Mouse (Mus musculus) limb, embryonic 13.5 days (tissue): ENCODE data around the gene Prrt3. TPM values are rescaled to one million over a fixed set of nuclear protein-coding genes. Genes with fewer than 3 reads are reported as not detected.

ENCODE experiments used
- ATAC-seq: fragments of 200-750 bp; cut with Nextera tagmentation; 2 replicates; pipeline ENCODE4 v1.8.0; 2017; ENCODE audit warnings: low read depth, moderate number of reproducible peaks, moderate TSS enrichment; ENCODE audit not compliant: low FRiP score
- H3K27ac ChIP-seq: fragments of 300-500 bp; sonication (generic); 2 replicates; pipeline ENCODE4 v1.5.1; 2015; ENCODE audit warnings: inconsistent platforms, mild to moderate bottlenecking, moderate library complexity
- H3K27me3 ChIP-seq: fragments of 300-500 bp; sonication (generic); 2 replicates; pipeline ENCODE4 v1.6.1; 2015; ENCODE audit warnings: mild to moderate bottlenecking, inconsistent platforms
- H3K36me3 ChIP-seq: fragments of 300-500 bp; sonication (generic); 2 replicates; pipeline ENCODE4 v1.6.1; 2015; ENCODE audit warnings: inconsistent platforms, mild to moderate bottlenecking, moderate library complexity
- H3K4me1 ChIP-seq: fragments of 300-500 bp; sonication (generic); 2 replicates; pipeline ENCODE4 v1.6.1; 2015; ENCODE audit warnings: inconsistent platforms
- H3K4me2 ChIP-seq: fragments of 300-500 bp; sonication (generic); replicated peaks from 2 replicates; pipeline ENCODE4 v1.6.1; 2015; ENCODE audit warnings: inconsistent platforms, mild to moderate bottlenecking, moderate library complexity
- H3K4me3 ChIP-seq: fragments of 300-500 bp; sonication (generic); 2 replicates; pipeline ENCODE4 v1.5.1; 2015; ENCODE audit warnings: moderate library complexity, mild to moderate bottlenecking, inconsistent platforms
- H3K9ac ChIP-seq: fragments of 300-500 bp; sonication (generic); 2 replicates; pipeline ENCODE4 v1.6.1; 2015; ENCODE audit warnings: mild to moderate bottlenecking, inconsistent platforms
- H3K9me3 ChIP-seq: fragments of 300-500 bp; sonication (generic); 2 replicates; pipeline ENCODE4 v1.6.1; 2016; ENCODE audit warnings: inconsistent platforms
- WGBS: fragments of 180-500 bp; shearing (Covaris S2); methylation state at CpG from one replicate; pipeline ENCODE4 v1.1.7; 2015; 5-methylcytosine and 5-hydroxymethylcytosine counted together
- polyA plus RNA-seq: library from polyadenylated mRNA; unstranded; fragments of >200 nt; fragmentation: Nextera tagmentation; extraction: Ambion mirVana; gene quantifications from 2 replicates; pipeline ENCODE4 v1.2.1, GENCODE M21; 2015

The Prrt3 gene
- polyA plus RNA-seq, 1 experiment from 2014 or later = 0.94 TPM

DNA sequence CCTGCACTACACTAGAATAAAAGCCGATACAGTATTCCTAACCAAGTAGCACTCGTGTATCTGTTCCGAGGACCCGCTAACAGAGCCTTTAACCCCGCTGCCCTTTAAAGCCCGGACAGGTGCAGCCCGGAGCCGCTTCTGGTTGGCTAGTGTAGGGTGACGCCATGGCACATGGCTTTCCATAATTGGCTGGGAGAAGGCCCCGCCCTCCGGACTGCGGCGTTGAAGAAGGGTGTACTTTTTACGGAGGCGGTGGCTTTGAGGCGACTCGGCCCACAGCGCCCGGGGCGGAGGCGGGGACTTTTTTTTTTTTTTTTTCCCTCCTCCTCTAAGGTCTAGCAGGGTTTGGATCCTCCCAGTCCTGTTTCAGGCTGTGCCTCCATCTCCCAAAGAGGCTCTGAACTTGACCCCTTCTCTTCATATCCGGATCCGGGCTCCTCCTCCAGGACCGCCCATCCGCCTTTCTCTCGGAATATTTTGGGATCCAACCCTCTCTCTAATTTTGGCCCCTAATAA, 18.6 kb downstream of the Prrt3 start, which contains the start of gene Creld1:
Gene Creld1 (plus strand): TSS at position 198 of the 516 bp plus-strand sequence.
- H3K4me2 ChIP-seq = peak within 1 kb of the TSS; percentile 78
- peaks cover 24% of the 10 kb centered on the region for H3K4me1 ChIP-seq
- peaks cover 45% of the 10 kb centered on the region for H3K27me3 ChIP-seq
- no peaks in the 10 kb centered on the region; the same call in 1 of the 2 replicates for H3K36me3 ChIP-seq
- no peaks in the 10 kb centered on the region for H3K9me3 ChIP-seq
- ATAC-seq = peak; percentile 92
- WGBS = 0% methylated on average over 26 of the region's 26 CpGs
- H3K27ac ChIP-seq = no peak within 1 kb of the TSS
- H3K4me3 ChIP-seq = peak within 1 kb of the TSS; percentile 50
- peak within 1 kb of the TSS; percentile 61 for H3K9ac ChIP-seq

DNA sequence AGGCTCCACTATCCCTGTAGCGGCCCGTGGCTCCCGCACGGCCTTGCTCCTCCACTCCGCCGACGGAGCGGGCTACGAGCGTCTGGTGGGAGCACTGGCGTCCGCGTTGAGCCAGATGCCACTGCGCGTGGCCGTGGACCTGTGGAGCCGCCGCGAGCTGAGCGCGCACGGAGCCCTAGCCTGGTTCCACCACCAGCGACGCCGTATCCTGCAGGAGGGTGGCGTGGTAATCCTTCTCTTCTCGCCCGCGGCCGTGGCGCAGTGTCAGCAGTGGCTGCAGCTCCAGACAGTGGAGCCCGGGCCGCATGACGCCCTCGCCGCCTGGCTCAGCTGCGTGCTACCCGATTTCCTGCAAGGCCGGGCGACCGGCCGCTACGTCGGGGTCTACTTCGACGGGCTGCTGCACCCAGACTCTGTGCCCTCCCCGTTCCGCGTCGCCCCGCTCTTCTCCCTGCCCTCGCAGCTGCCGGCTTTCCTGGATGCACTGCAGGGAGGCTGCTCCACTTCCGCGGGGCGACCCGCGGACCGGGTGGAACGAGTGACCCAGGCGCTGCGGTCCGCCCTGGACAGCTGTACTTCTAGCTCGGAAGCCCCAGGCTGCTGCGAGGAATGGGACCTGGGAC, 19.1 kb downstream of the Prrt3 start:
- Histone ChIP-seq H3K4me3 (peak overlapping the region; percentile 50), H3K9ac (no peak overlapping the region), H3K27ac (no peak overlapping the region), H3K9me3 (no peaks in the 10 kb centered on the region), H3K27me3 (peaks cover 48% of the 10 kb centered on the region), H3K36me3 (no peaks in the 10 kb centered on the region), H3K4me2 (peak overlapping the region; percentile 78), H3K4me1 (peaks cover 22% of the 10 kb centered on the region)
- no peak; the same call in none of the 2 replicates for ATAC-seq
- WGBS = 3% methylated on average over 65 of the region's 65 CpGs

DNA sequence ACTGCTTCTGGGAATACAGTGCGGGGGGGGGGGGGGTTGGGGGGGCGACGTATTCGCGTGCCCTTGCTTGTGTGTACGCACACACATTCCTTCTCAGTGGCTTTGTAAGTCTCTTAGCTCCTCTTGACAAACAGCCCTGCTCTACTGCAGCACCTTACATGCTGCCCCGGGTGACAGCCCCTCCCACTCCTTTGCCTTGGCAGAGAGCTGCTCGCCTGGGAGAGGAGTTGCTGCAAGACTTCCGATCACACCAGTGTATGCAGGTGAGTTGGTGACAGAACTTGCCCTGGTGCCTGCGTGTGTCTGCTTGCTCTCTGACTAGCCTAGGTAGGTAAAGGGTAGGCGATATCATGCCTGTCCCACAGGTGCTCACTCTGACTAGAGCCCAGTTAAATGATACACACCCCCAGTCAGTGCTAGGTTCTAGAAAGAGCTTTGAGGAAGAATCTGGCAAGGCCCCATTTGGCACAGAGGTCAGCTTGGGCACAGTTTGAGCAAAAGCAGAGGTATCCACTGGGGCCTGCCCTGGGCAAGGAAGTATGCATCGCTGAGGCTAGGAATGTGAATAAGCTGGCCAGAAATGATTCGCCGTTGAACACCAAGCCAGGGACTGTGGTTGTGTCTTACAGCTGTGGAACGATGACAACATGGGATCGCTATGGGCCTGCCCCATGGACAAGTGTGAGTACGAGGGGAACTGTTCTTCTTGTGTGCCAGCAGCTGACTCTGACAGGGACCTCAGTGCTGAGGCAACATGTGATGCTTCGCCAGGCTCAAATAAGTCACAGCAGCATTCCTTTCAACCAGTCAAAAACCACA, 21.0 kb downstream of the Prrt3 start:
- WGBS = 60% methylated on average over 18 of the region's 18 CpGs
- Histone ChIP-seq H3K27ac (no peak overlapping the region), H3K27me3 (peaks cover 60% of the 10 kb centered on the region), H3K9ac (no peak overlapping the region), H3K9me3 (no peaks in the 10 kb centered on the region), H3K36me3 (no peaks in the 10 kb centered on the region), H3K4me3 (no peak overlapping the region), H3K4me1 (peaks cover 13% of the 10 kb centered on the region), H3K4me2 (no peak overlapping the region)
- no peak for ATAC-seq

DNA sequence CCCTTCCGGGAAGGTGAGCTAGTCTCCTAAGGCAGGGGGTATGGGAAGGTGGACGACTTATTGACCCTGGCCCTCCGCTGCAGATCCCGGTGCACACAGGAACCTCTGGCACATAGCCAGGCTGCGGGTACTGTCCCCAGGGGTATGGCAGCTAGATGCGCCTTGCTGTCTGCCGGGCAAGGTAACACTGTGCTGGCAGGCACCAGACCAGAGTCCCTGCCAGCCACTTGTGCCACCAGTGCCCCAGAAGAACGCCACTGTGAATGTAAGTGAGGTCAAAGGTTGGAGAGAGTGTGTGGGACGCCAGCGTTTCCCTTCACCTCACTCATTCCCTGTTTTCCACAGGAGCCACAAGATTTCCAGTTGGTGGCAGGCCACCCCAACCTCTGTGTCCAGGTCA, 22.8 kb downstream of the Prrt3 start:
- Histone ChIP-seq H3K4me3 (no peak overlapping the region), H3K9me3 (no peaks in the 10 kb centered on the region), H3K9ac (no peak overlapping the region), H3K36me3 (no peaks in the 10 kb centered on the region), H3K4me2 (no peak overlapping the region), H3K27me3 (peaks cover 60% of the 10 kb centered on the region), H3K27ac (no peak overlapping the region), H3K4me1 (peaks cover 11% of the 10 kb centered on the region)
- no peak for ATAC-seq
- 83% methylated on average over 10 of the region's 10 CpGs for WGBS

DNA sequence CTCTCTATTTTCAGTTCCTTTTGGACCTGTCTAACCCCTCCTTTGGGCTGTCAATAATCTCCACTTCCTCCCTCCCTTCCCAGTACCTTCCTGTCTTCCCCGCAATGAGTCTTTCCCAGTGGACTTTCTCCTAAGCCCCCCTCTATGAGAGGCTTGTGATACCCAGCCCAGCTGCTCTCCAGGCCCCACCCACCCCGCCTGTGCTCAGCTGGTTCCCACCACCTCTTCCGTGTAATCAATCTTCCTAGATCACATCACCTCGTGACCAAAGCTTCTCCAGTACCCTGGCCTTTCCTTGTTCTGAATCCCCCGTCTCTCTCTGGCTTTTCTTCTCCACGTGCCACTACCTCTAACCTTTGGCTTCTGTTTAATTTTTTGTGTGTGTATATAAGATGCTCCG, 24.4 kb downstream of the Prrt3 start:
- H3K9me3 ChIP-seq = no peaks in the 10 kb centered on the region
- peaks cover 56% of the 10 kb centered on the region for H3K27me3 ChIP-seq
- no peak for ATAC-seq
- no peak overlapping the region for H3K27ac ChIP-seq
- H3K4me3 ChIP-seq = no peak overlapping the region
- H3K9ac ChIP-seq = no peak overlapping the region
- no peaks in the 10 kb centered on the region for H3K36me3 ChIP-seq
- H3K4me2 ChIP-seq = no peak overlapping the region
- peaks cover under 1% of the 10 kb centered on the region for H3K4me1 ChIP-seq
- 39% methylated on average over 7 of the region's 7 CpGs for WGBS

DNA sequence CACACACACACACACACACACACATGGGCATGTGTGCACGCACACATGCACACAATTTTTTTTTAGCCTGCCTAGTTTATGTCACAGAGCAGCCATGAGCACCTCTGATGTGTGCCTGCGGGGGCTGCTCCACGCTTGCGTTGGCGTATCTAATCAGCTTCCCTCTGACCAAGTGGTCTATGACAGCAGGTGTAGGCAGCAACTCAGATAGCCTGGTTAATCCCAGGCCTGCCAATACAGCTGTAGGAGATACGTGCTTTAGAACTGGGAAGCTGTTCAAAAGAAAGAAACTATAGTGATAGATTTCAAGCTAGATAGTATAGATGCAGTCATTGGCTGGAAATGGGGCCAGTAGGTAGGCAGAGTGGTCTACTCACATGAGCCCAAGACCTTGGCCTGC, 28.0 kb downstream of the Prrt3 start:
- Histone ChIP-seq H3K4me1 (peaks cover 28% of the 10 kb centered on the region), H3K4me3 (no peak overlapping the region), H3K4me2 (no peak overlapping the region), H3K27me3 (peaks cover 55% of the 10 kb centered on the region), H3K36me3 (no peaks in the 10 kb centered on the region), H3K9me3 (no peaks in the 10 kb centered on the region), H3K27ac (no peak overlapping the region), H3K9ac (no peak overlapping the region)
- ATAC-seq = no peak
- 84% methylated on average over 6 of the region's 6 CpGs for WGBS

DNA sequence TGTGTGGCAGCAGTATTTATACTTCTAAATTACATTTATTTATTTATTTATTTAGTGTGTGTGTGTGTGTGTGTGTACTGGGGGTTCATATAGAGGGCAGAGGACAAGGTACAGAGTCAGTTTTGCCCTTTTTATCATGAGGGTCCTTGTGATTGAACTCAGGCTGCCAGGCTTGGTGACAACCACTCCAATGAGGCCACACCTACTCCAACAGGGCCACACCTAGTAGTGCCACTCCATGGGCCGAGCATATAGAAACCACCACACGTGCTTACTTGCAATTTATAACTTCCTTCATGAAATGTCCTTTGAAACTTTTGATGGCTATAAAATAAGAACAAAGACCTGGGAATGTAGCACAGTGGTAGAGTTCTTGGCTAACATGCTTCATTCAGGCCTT, 28.5 kb downstream of the Prrt3 start:
- no peak for ATAC-seq

DNA sequence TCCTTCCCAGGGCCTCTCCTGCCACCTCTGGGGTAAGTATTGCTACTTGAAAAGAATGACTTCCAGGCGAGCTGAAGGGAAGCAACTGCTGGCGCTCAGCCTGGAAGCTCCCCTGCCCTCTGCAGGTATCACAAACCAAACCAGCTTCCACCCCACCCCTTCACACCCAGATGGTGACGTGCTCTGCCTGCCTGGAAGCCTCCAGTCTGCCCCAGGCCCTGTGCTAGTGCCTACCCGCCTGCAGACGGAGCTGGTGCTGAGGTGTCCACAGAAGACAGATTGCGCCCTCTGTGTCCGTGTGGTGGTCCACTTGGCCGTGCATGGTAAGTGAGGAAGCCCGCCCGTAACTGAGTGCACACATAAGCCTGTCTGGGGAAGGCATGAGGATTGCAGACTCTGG, 29.7 kb downstream of the Prrt3 start:
- H3K9me3 ChIP-seq = no peaks in the 10 kb centered on the region
- H3K4me2 ChIP-seq = peak overlapping the region; percentile 52
- H3K4me1 ChIP-seq = peaks cover 30% of the 10 kb centered on the region
- H3K9ac ChIP-seq = no peak overlapping the region; the same call in 1 of the 2 replicates
- 51% methylated on average over 10 of the region's 10 CpGs for WGBS
- H3K27me3 ChIP-seq = peaks cover 49% of the 10 kb centered on the region
- no peak for ATAC-seq
- H3K27ac ChIP-seq = no peak overlapping the region
- no peaks in the 10 kb centered on the region for H3K36me3 ChIP-seq
- H3K4me3 ChIP-seq = no peak overlapping the region

More for the DNA sequence above, 28.5 kb downstream of the Prrt3 start:
- Histone ChIP-seq H3K36me3 (no peaks in the 10 kb centered on the region), H3K9ac (no peak overlapping the region), H3K27ac (no peak overlapping the region), H3K4me3 (no peak overlapping the region), H3K4me2 (no peak overlapping the region), H3K9me3 (no peaks in the 10 kb centered on the region), H3K4me1 (peaks cover 30% of the 10 kb centered on the region), H3K27me3 (peaks cover 55% of the 10 kb centered on the region)
- 56% methylated on average over 2 of the region's 2 CpGs for WGBS

DNA sequence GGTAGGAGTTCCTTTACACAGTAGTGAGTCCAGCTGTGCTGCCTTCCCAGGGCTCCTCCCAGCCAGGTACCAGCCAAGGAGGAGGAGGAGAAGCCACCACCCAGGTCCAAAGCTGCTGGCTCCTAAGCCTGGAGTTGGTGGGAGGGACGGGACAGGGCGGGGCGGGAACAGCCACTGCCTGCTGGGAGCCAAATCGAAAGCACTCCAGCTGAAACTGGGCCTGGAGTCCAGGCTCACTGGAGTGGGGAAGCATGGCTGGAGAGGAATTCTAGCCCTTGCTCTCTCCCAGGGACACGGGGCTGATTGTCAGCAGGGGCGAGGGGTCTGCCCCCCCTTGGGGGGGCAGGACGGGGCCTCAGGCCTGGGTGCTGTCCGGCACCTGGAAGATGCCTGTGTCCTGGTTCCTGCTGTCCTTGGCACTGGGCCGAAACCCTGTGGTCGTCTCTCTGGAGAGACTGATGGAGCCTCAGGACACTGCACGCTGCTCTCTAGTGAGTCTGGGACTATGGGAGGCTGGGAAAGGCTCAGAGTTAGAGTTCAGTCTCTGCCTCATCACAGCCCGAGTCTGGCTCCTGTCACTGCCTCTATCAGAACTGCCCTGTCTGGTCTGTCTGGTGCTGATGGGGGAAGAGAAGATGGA, 30.3 kb downstream of the Prrt3 start, which contains the start of gene Il17rc:
Gene Il17rc (plus strand): TSS at position 131 of the 640 bp plus-strand sequence.
- no peak within 1 kb of the TSS for H3K27ac ChIP-seq
- ATAC-seq = no peak
- H3K4me3 ChIP-seq = peak within 1 kb of the TSS; percentile 26
- peak within 1 kb of the TSS; percentile 55 for H3K9ac ChIP-seq
- peak within 1 kb of the TSS; percentile 52 for H3K4me2 ChIP-seq
- H3K4me1 ChIP-seq = peaks cover 30% of the 10 kb centered on the region
- no peaks in the 10 kb centered on the region for H3K9me3 ChIP-seq
- no peaks in the 10 kb centered on the region for H3K36me3 ChIP-seq
- WGBS = 20% methylated on average over 12 of the region's 12 CpGs
- peaks cover 46% of the 10 kb centered on the region for H3K27me3 ChIP-seq

DNA sequence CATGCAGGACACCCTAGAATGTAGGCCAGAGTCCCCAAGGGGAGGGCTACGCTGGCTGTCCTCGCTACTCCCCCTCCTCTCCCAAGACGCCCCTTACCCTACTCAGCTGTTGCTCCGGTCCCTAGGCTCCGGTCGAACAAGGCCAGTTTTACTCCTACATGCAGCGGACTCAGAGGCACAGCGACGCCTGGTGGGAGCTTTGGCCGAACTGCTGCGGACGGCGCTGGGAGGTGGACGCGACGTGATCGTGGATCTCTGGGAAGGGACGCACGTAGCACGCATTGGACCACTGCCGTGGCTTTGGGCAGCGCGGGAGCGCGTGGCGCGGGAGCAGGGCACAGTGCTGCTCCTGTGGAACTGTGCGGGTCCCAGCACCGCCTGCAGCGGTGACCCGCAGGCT, 32.3 kb downstream of the Prrt3 start:
- Histone ChIP-seq H3K4me1 (peaks cover 30% of the 10 kb centered on the region), H3K9me3 (no peaks in the 10 kb centered on the region), H3K27me3 (peaks cover 52% of the 10 kb centered on the region), H3K9ac (peak overlapping the region; percentile 60), H3K36me3 (no peaks in the 10 kb centered on the region), H3K27ac (no peak overlapping the region; the same call in 1 of the 2 replicates), H3K4me3 (peak overlapping the region; percentile 46), H3K4me2 (peak overlapping the region; percentile 72)
- ATAC-seq = peak; percentile 68
- 2% methylated on average over 30 of the region's 31 CpGs for WGBS

DNA sequence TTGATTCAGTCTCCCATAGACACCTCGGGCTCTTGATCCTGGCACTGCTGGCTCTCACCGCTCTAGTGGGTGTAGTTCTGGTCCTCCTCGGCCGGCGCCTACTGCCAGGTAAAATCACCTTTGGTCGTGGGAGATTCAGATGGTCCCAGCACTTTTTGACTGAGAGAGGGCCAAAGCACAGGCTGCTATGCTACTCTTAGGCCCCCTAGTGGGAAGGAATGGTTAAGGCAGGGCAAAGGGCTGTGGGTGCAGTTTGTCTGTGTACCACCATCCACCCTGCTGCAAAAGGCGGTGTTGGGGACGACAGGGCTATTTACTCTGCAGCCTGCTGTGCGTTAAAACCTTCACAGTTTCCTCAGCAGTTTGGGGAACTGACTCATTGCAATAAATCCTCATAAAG, 32.7 kb downstream of the Prrt3 start:
- H3K4me2 ChIP-seq = peak overlapping the region; percentile 72
- H3K4me1 ChIP-seq = peaks cover 30% of the 10 kb centered on the region
- no peaks in the 10 kb centered on the region for H3K36me3 ChIP-seq
- no peaks in the 10 kb centered on the region for H3K9me3 ChIP-seq
- H3K9ac ChIP-seq = peak overlapping the region; percentile 60
- 7% methylated on average over 9 of the region's 9 CpGs for WGBS
- peaks cover 52% of the 10 kb centered on the region for H3K27me3 ChIP-seq
- no peak overlapping the region for H3K27ac ChIP-seq
- ATAC-seq = peak; percentile 71; the same call in 1 of the 2 replicates
- H3K4me3 ChIP-seq = peak overlapping the region; percentile 46

DNA sequence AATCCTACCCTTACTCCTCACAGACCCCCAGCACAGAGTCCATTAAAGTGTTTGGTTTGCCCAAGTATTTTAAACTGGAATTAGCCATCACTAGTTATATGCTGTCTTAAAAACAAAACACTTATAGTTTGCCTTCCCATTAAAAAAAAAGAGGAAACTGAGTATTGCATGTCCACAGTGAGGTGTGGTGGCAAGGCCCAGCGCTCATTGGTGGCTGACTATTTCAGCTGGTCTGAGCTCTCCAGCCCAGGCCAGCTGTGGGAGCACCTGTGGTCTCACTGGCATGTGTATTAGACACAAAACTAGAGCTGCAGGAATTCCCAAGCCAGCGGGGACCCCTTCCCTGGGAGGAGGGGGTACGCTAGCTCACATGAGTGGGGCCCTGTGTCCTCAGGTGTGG, 33.2 kb downstream of the Prrt3 start:
- Histone ChIP-seq H3K36me3 (no peaks in the 10 kb centered on the region), H3K4me1 (peaks cover 30% of the 10 kb centered on the region), H3K4me2 (peak overlapping the region; percentile 72), H3K4me3 (no peak overlapping the region), H3K27ac (no peak overlapping the region), H3K9ac (no peak overlapping the region), H3K9me3 (no peaks in the 10 kb centered on the region), H3K27me3 (peaks cover 52% of the 10 kb centered on the region)
- WGBS = 58% methylated on average over 3 of the region's 3 CpGs
- no peak for ATAC-seq
